Mouse (Mus musculus) cerebellum, adult 11 months (tissue): ENCODE results near the gene Hist1h4b.
A peak's percentile ranks its signal among the peaks of the same experiment; 100 is the strongest.
"Not testable (repeated sequence)": the region's sequence is repeated elsewhere in the genome, so short reads cannot be mapped to it uniquely, and the experiment has no call there.

ENCODE experiments used
- DNase-seq: peaks from one replicate; pipeline ENCODE4 v3.0.0; 2022

Gene Hist1h4b

GRCm38 (mm10) chr13:23759251-23759771 is 2.5 kb downstream of the Hist1h4b start:
- DNase-seq = no peak

GRCm38 (mm10) chr13:23759916-23760239 is 3.1 kb downstream of the Hist1h4b start:
- no peak for DNase-seq

- no peak for DNase-seq
Measured at GRCm38 (mm10) chr13:23760240-23760971, 3.6 kb downstream of the Hist1h4b start.

- DNase-seq = peak; percentile 98
Measured at GRCm38 (mm10) chr13:23760972-23761864, 4.4 kb downstream of the Hist1h4b start, which contains the start of gene Hist1h4a. Gene Hist1h4a, minus strand, starts transcription at chr13:23761230.

DNA sequence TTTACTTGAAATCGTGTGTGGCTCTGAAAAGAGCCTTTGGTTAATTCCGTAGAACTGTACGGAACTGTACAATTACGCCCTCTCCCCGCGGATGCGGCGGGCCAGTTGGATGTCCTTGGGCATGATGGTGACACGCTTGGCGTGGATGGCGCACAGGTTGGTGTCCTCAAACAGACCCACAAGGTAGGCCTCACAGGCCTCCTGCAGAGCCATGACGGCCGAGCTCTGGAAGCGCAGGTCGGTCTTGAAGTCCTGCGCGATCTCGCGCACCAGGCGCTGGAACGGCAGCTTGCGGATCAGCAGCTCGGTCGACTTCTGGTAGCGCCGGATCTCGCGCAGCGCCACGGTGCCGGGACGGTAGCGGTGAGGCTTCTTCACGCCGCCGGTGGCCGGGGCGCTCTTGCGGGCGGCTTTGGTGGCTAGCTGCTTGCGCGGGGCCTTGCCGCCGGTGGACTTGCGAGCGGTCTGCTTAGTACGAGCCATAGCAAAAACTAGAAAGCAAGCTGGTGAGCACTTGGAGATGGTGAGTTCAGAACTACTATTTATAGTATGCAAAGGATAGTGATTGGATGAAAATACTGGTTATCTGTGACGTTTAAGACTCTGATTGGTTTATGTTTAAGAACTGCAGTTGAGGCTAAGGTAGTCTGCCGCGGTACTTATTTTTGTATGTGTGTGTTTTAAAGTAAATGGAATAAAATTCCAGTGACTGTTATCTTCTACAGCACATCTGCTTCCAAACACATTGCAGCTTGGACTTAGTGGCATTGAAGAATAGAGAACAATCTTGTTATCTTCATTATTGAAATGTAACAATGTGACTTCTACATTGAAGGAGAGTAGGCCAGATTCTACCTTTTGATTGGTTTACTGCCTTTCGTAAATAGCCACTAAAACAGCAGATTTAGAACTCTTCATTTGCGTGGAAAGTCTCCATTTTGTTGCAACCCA is 5.3 kb downstream of the Hist1h4b start, which contains the start of gene Hist1h3a:
TSS of gene Hist1h3a (minus strand) at position 516 of the 951 bp plus-strand sequence.
- DNase-seq = peak; percentile 57

GRCm38 (mm10) chr13:23763242-23763585 is 6.4 kb downstream of the Hist1h4b start:
- no peak for DNase-seq

GRCm38 (mm10) chr13:23763586-23764323 is 6.9 kb downstream of the Hist1h4b start, which contains the start of gene Hist1h1a:
Gene Hist1h1a, plus strand, starts transcription at chr13:23763666.
- DNase-seq = peak; percentile 73

GRCm38 (mm10) chr13:23764324-23765171 is 7.7 kb downstream of the Hist1h4b start:
- no peak for DNase-seq

GRCm38 (mm10) chr13:23765172-23765513 is 8.3 kb downstream of the Hist1h4b start:
- DNase-seq = no peak

- no peak for DNase-seq
Measured at GRCm38 (mm10) chr13:23766772-23767171, 10.0 kb downstream of the Hist1h4b start.

DNA sequence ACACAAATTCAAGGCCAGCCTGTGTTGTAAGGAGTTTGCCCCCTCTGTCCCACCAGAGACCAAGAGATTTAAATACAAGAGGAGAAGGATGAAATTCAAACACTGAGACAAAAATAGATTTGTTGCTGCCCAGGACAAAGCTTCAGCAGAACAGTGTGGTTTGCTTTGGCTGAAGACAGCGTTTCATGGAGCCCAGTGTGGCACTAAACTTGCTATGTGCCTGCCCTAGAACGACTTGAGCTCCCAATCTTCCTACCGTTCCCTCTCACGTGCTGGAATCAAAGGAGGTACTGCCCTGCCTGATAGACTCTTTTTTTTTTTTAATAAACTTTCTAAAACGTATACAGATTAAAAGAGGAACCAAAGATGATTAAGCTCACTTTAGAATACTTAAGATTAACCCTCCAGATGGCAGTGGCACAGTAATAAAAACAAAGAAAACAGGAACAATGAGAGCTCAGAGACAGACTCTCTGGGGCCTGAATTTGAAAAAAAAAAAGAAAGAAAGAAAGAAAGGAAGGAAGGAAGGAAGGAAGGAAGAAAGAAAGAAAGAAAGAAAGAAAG is 12.1 kb downstream of the Hist1h4b start:
- DNase-seq = no peak

- DNase-seq = not testable (repeated sequence)
Measured at GRCm38 (mm10) chr13:23769613-23770012, 12.8 kb downstream of the Hist1h4b start, which contains the start of gene Trim38. Gene Trim38, plus strand, starts transcription at chr13:23769913.

DNA sequence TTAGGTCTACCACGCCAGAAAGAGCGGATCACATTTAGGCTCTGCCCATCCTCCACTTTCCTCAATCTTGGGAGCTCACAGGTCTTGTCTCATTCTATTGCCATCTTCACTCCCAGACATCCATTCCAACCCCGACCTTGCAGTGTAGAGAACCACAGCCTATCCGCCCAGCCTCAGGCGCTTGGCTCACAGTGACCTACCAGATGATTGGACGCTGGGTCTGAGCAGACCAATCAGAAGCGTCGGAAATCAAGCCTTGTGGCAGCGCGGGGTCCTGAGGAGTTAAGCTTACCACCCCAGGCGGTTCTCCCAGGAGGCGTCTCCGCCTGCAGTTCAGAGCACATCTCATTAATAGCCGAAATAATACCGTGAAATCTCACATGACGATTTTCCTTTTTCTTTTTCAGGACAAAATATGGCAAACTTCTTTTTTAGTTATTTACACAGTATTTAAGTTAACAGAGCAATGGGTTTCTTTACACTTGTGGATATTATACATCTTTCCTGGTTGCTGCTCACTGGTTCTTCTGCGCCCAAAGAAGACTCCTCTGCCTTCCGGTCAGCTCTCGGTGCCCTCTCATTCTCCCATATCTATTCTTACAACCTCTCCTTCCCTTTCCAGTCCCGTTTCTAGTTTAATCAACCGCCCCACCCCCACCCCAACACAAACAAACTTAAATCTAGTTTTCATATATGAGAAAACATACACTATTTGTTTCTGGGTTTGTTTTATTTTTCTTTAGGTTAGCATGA is 15.9 kb downstream of the Hist1h4b start:
- no peak for DNase-seq

GRCm38 (mm10) chr13:23778339-23778738 is 21.5 kb downstream of the Hist1h4b start:
- DNase-seq = no peak

DNA sequence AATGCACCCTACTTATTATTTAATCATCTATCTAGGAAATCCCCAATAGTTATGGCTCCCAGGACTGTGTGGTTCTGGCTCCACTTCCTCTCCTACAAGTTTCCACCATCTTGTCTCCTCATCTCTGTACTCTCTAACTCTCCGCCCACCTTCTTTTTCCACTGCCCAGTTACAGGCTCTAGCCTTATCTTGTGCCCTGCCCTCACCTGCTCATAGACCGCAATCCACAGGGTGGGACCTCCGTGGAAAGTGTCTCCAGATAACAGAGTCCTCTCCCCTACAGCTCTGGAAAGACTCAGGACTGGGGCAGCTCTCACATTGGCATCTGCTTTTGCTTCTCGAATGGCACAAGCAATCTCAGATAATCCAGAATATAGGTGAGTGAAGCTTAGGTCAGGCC is 22.2 kb downstream of the Hist1h4b start:
- no peak for DNase-seq

DNA sequence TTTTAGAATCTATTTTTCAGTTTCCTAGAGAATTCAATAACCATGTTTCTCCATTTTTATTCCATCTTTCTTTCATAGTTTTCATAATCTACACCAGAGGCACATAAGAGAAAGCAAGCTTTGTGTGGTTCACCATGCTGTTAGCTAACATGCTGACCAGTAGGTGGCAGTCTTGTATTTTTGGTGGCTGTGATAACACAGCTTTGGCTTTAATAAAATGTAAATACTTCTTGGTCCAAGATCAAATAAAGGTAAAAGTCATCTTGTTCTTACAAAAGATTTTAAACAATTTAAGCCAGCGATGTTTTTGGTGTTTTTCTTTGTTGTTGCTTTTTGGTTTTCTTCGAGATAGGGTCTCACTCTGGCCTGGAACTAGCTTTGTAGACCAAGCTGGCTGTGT is 35.7 kb downstream of the Hist1h4b start:
- DNase-seq = peak; percentile 8

DNA sequence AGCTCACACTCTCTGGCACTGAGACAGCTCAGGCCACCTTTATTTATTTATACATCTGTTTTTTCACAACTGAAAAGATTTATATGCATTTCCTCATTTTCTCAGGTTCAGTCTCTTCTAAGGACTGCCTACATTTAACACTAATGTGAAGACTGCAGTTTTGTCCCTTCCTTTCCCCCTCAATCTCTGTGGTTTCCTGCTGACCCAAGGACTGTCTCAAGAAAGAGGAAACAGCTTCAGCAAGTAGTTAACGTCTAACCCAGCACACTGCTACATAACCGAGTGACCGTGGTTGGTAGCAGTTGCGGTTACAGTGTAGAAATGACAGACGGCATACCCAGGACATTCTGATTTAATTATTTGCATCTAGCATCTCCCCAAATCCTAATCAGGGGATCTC is 42.6 kb downstream of the Hist1h4b start:
- no peak for DNase-seq

DNA sequence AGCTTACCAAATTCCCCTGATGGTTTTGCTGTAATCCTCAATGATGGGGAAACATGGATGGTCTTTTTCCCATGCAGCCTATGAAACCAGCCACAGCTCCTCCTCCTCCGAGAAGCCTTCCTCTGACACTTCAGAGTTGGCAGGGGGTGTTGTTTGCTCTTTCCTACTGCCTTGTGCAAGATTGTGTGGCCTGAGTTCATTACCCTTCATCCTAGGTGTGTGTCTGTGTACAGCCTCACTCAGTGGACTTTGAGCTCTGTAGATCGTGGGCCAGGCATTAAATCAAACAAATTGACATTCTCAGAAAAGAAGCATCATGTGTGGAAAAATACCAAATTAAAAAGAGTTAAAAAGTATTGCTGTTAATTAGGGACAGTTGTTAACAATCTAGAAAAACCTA is 47.7 kb downstream of the Hist1h4b start:
- DNase-seq = no peak

GRCm38 (mm10) chr13:23806422-23807052 is 49.7 kb downstream of the Hist1h4b start, which contains the start of gene Slc17a2:
Gene Slc17a2, plus strand, starts transcription at chr13:23806993.
- no peak for DNase-seq
